Mouse (Mus musculus): Measurements from ENCODE around the gene Rcc1l. TPM values are rescaled to one million over a fixed set of nuclear protein-coding genes. Genes with fewer than 3 reads are reported as not detected.
A peak's percentile ranks its signal among the peaks of the same experiment; 100 is the strongest.

Rcc1l gene
- polyA plus RNA-seq (2012; rRNA removed) = 18.7 and 19.3 TPM in 2 replicates

DNA sequence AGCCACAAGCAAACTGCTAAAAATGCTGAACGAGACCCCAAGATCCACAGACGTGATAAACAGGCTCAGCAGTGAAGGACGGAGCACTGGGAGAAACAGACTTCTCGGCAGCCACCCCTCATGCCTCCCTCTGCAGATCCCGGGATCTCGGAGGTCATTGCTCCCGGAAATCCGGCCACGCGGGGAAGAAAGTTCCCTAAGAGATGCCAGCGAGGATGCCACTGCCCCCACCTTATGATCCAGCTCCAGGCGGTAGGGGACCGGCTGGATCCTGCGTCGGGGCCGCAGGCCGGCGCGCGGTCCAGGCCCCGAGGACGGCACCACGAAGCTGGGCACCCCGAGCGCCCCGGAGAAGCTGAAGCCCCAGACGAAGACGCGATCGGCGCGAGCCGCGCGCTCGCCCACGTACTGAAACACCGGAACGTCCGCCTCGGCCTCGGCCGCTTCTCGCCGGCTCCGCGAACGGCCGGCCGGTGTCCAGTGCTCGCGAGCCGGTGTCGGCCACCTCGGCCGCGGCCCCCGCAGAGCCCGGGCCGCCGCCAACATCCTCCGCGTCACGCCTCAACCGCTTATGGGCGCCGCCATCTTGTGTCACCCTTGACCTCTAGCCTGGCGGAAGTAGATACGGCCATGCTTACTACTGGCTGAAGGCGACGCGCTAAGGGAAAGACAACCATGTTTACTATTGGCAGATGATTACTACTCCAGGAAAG lies at the start of gene Rcc1l:
Gene Rcc1l (minus strand): TSS at position 606 of the 713 bp plus-strand sequence.
- TF ChIP-seq POLR2A (IDR thresholded peaks at IDR 0.05; ENCODE audit: low read depth, low read length) (peak; percentile 24), CTCF (conservative IDR thresholded peaks at IDR 0.05; ENCODE audit: insufficient read depth, insufficient read length, low read depth, low read length) (no peak)
- under 1% methylated on average over 72 of the region's 72 CpGs for WGBS
- Histone ChIP-seq H3K4me1 (ENCODE audit: control insufficient read depth, insufficient read depth, low read length) (no peaks in the 10 kb centered on the region; the same call in 1 of the 2 replicates), H3K4me3 (ENCODE audit: insufficient read depth, low read depth, low read length) (peak within 1 kb of the TSS; percentile 80), H3K27ac (ENCODE audit: insufficient read depth, low read depth, low read length) (peak within 1 kb of the TSS; percentile 79), H3K27me3 (replicated peaks; ENCODE audit: control insufficient read depth, insufficient read depth, low read length) (no peaks in the 10 kb centered on the region), H3K36me3 (ENCODE audit: control insufficient read depth, insufficient read depth, low read length) (no peaks in the 10 kb centered on the region)
- DNase-seq = peak; percentile 91

DNA sequence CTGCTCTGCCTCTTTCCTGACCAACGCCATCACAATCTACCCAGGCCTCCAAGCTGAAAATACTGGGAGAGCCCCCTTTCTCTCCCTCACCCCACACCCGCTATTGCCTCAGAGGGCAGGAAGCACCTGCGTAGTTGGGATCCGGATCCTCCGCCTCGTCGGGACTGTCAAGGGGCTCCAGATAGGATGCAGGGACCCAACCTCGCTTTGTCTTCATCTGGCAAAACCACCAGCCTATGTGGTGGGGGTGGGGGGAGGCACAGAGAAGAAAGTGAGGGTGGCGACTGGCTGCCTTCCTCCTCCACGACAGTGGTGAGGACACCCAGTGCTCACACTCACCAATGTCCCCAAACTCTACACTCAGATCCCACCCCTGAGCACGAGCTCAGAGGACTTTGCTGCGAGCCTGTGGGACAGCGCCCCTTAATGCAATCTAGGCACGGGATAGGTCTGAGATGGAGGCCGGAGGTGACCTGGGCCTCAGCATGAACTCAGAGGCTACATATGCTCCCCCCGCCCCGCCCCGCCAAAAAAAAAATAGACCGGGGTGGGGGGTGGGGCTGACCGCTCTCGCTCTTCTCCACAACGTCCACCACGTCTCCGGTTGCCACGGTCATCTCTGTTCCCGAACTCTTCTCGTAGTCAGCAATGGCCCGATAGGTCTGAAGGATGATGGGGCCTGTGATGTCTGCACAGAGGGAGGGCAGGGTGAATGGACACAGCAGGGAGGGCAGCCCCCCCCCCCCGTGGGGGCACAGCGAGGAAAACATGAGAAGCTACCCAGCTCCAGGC lies 48.7 kb upstream of the Rcc1l start:
- 76% methylated on average over 30 of the region's 30 CpGs for WGBS
- Histone ChIP-seq H3K4me1 (ENCODE audit: control insufficient read depth, insufficient read depth, low read length) (no peaks in the 10 kb centered on the region; the same call in 1 of the 2 replicates), H3K4me3 (ENCODE audit: insufficient read depth, low read depth, low read length) (no peak overlapping the region), H3K27ac (ENCODE audit: insufficient read depth, low read depth, low read length) (no peak overlapping the region), H3K27me3 (replicated peaks; ENCODE audit: control insufficient read depth, insufficient read depth, low read length) (no peaks in the 10 kb centered on the region), H3K36me3 (ENCODE audit: control insufficient read depth, insufficient read depth, low read length) (no peaks in the 10 kb centered on the region)
- TF ChIP-seq CTCF (conservative IDR thresholded peaks at IDR 0.05; ENCODE audit: insufficient read depth, insufficient read length, low read depth, low read length) (no peak), POLR2A (IDR thresholded peaks at IDR 0.05; ENCODE audit: low read depth, low read length) (no peak)
- DNase-seq = no peak

DNA sequence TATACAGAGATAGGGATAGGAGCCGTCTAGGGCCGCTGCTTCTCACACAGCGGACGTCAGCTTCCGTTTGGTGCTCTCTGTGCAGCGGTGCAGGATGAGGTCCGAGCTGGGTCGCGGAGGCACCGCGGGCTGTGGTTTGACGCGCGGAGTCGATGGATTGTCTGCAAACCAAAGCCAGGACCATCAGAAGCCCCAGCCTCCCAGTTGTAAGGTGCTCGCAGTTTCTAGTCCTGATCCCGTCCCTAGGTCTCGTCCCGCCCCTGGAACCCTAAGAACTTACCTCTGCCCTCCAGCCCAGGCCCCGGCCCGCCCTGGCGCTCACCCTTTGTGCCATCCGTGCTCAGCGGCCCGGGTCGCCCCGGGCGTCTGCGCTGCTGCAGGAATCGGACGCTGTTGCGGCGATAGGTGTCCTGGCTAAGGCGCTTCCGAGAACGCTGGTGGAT lies 45.2 kb upstream of the Rcc1l start:
- H3K4me1 ChIP-seq (ENCODE audit: control insufficient read depth, insufficient read depth, low read length) = no peaks in the 10 kb centered on the region; the same call in 1 of the 2 replicates
- H3K27ac ChIP-seq (ENCODE audit: insufficient read depth, low read depth, low read length) = no peak overlapping the region
- no peaks in the 10 kb centered on the region for H3K36me3 ChIP-seq (ENCODE audit: control insufficient read depth, insufficient read depth, low read length)
- no peak overlapping the region for H3K4me3 ChIP-seq (ENCODE audit: insufficient read depth, low read depth, low read length)
- no peak for DNase-seq
- H3K27me3 ChIP-seq (replicated peaks; ENCODE audit: control insufficient read depth, insufficient read depth, low read length) = no peaks in the 10 kb centered on the region
- 8% methylated on average over 36 of the region's 36 CpGs for WGBS
- TF ChIP-seq CTCF (conservative IDR thresholded peaks at IDR 0.05; ENCODE audit: insufficient read depth, insufficient read length, low read depth, low read length) = no peak
- TF ChIP-seq POLR2A (IDR thresholded peaks at IDR 0.05; ENCODE audit: low read depth, low read length) = no peak

DNA sequence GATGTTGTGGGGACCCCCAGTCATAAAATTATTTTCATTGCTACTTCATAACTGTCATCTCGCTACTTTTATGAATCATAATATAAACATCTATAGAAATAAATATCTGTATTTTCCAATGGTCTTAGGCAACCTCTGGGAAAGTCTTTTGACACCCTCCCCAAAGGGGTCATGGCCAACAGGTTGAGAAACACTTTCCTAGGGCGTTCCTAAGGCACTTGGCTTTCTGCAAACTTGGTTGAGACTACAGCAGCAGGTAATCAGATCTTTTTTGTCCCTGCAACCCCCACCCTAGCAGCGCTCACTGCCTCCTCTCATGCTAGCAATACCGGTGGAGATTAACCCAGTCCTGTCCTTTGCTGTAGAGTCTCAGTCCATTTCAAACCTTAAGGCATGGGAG lies 44.7 kb upstream of the Rcc1l start:
- no peak overlapping the region for H3K4me3 ChIP-seq (ENCODE audit: insufficient read depth, low read depth, low read length)
- H3K27me3 ChIP-seq (replicated peaks; ENCODE audit: control insufficient read depth, insufficient read depth, low read length) = no peaks in the 10 kb centered on the region
- DNase-seq = no peak
- TF ChIP-seq CTCF (conservative IDR thresholded peaks at IDR 0.05; ENCODE audit: insufficient read depth, insufficient read length, low read depth, low read length) (no peak), POLR2A (IDR thresholded peaks at IDR 0.05; ENCODE audit: low read depth, low read length) (no peak)
- no peak overlapping the region for H3K27ac ChIP-seq (ENCODE audit: insufficient read depth, low read depth, low read length)
- WGBS = 58% methylated on average over 4 of the region's 4 CpGs
- no peaks in the 10 kb centered on the region for H3K36me3 ChIP-seq (ENCODE audit: control insufficient read depth, insufficient read depth, low read length)
- H3K4me1 ChIP-seq (ENCODE audit: control insufficient read depth, insufficient read depth, low read length) = no peaks in the 10 kb centered on the region; the same call in 1 of the 2 replicates

DNA sequence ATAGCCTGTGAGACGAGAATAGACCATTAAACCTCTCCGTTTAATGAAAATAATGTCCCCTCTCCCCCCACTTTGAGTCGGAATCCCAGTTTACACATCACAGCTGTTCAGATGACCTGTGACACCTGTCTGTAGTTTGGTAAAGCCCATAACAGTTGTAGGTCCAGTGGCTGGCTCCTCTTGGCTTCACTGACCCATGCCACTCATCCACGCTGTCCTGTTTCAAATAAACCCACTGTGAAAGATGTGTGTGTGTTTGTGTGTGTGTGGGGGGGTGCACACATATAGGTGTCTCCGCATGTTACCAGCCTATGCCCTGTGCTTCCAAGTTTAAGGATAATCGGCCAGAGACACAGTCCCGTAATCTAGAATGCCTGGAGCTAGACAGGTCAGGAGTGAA lies 41.3 kb upstream of the Rcc1l start:
- H3K27me3 ChIP-seq (replicated peaks; ENCODE audit: control insufficient read depth, insufficient read depth, low read length) = no peaks in the 10 kb centered on the region

DNA sequence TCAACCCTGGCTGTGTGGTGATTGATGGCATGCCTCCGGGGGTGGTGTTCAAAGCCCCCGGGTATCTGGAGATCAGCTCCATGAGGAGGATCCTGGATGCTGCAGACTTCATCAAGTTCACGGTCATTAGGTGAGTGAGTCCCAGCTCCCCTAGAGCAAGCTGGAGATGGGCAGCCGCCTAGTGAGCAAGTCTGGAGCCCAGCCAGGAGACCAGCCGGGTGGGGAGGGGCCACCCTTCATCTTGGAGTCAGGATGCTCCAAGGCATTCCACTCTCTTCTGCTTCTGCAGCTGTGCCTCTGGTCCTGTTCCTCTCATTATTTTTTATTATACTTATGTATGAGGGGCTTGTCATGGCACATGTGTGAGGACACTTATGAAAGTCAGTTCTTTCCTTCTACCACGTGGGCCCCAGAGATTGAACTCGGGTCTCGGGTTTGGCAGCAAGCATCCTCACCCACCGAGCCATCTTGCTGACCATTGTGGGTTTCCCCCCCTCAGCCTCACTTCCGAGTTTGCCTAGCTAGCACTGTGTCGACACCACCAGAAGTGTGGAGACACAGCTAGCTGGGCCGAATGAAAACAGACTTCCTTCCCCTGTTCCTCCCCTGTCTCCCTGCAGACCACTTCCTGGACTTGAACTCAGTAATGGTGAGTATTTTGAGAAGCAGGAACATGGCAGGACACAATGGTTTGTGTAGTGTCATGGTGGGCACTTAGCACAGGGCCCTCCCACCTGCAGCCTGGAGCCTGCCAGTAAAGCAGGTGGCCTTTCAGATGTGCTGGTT lies 37.6 kb upstream of the Rcc1l start:
- 53% methylated on average over 12 of the region's 12 CpGs for WGBS
- Histone ChIP-seq H3K4me1 (ENCODE audit: control insufficient read depth, insufficient read depth, low read length) (no peaks in the 10 kb centered on the region), H3K27ac (ENCODE audit: insufficient read depth, low read depth, low read length) (no peak overlapping the region), H3K4me3 (ENCODE audit: insufficient read depth, low read depth, low read length) (no peak overlapping the region), H3K36me3 (ENCODE audit: control insufficient read depth, insufficient read depth, low read length) (no peaks in the 10 kb centered on the region), H3K27me3 (replicated peaks; ENCODE audit: control insufficient read depth, insufficient read depth, low read length) (no peaks in the 10 kb centered on the region)
- TF ChIP-seq POLR2A (IDR thresholded peaks at IDR 0.05; ENCODE audit: low read depth, low read length) (no peak), CTCF (conservative IDR thresholded peaks at IDR 0.05; ENCODE audit: insufficient read depth, insufficient read length, low read depth, low read length) (no peak)
- DNase-seq = no peak

More for the DNA sequence above, 41.3 kb upstream of the Rcc1l start:
- Histone ChIP-seq H3K36me3 (ENCODE audit: control insufficient read depth, insufficient read depth, low read length) (no peaks in the 10 kb centered on the region), H3K27ac (ENCODE audit: insufficient read depth, low read depth, low read length) (no peak overlapping the region), H3K4me1 (ENCODE audit: control insufficient read depth, insufficient read depth, low read length) (no peaks in the 10 kb centered on the region; the same call in 1 of the 2 replicates), H3K4me3 (ENCODE audit: insufficient read depth, low read depth, low read length) (no peak overlapping the region)
- no peak for TF ChIP-seq CTCF (conservative IDR thresholded peaks at IDR 0.05; ENCODE audit: insufficient read depth, insufficient read length, low read depth, low read length)
- TF ChIP-seq POLR2A (IDR thresholded peaks at IDR 0.05; ENCODE audit: low read depth, low read length) = no peak
- DNase-seq = no peak
- WGBS = 81% methylated on average over 7 of the region's 7 CpGs
